Mouse (Mus musculus): ENCODE results near the gene Arhgef12. TPM values are rescaled to one million over a fixed set of nuclear protein-coding genes. Genes with fewer than 3 reads are reported as not detected.

Arhgef12 gene
- polyA plus RNA-seq, 1 experiment from 2014 or later: 12.1 TPM

GRCm38 (mm10) chr9:43105664-43106361 lies 1.2 kb downstream of the Arhgef12 start:
- ATAC-seq (ENCODE audit: low read depth): peak; percentile 83
- Histone ChIP-seq H3K4me3 (ENCODE audit: low read length) (peak overlapping the region; percentile 90), H3K9me3 (ENCODE audit: control insufficient read depth, low read length) (no peaks in the 10 kb centered on the region), H3K4me2 (ENCODE audit: low read depth, low read length) (peak overlapping the region; percentile 82), H3K27ac (ENCODE audit: low read length) (peak overlapping the region; percentile 94), H3K9ac (ENCODE audit: low read length) (peak overlapping the region; percentile 96), H3K36me3 (ENCODE audit: control insufficient read depth, insufficient read depth, low read length) (no peaks in the 10 kb centered on the region), H3K4me1 (replicated peaks; ENCODE audit: control insufficient read depth, insufficient read depth, low read length) (peaks cover 29% of the 10 kb centered on the region), H3K27me3 (ENCODE audit: control insufficient read depth, insufficient read depth, low read depth, low read length) (no peaks in the 10 kb centered on the region)
- whole genome bisulfite sequencing: under 1% methylated on average over 64 of the region's 91 CpGs

GRCm38 (mm10) chr9:43104873-43105663 lies 2.0 kb downstream of the Arhgef12 start:
- no peaks in the 10 kb centered on the region for H3K27me3 ChIP-seq (ENCODE audit: control insufficient read depth, insufficient read depth, low read depth, low read length)
- WGBS: under 1% methylated on average over 38 of the region's 40 CpGs
- peak overlapping the region; percentile 94 for H3K27ac ChIP-seq (ENCODE audit: low read length)
- H3K4me2 ChIP-seq (ENCODE audit: low read depth, low read length): peak overlapping the region; percentile 82
- no peak for ATAC-seq (ENCODE audit: low read depth)
- peak overlapping the region; percentile 96 for H3K9ac ChIP-seq (ENCODE audit: low read length)
- H3K9me3 ChIP-seq (ENCODE audit: control insufficient read depth, low read length): no peaks in the 10 kb centered on the region
- no peaks in the 10 kb centered on the region for H3K36me3 ChIP-seq (ENCODE audit: control insufficient read depth, insufficient read depth, low read length)
- peak overlapping the region; percentile 90 for H3K4me3 ChIP-seq (ENCODE audit: low read length)
- H3K4me1 ChIP-seq (replicated peaks; ENCODE audit: control insufficient read depth, insufficient read depth, low read length): peaks cover 29% of the 10 kb centered on the region

- no peaks in the 10 kb centered on the region for H3K36me3 ChIP-seq (ENCODE audit: control insufficient read depth, insufficient read depth, low read length)
- WGBS: under 1% methylated on average over 4 of the region's 4 CpGs
- H3K9me3 ChIP-seq (ENCODE audit: control insufficient read depth, low read length): no peaks in the 10 kb centered on the region
- peak overlapping the region; percentile 90 for H3K4me3 ChIP-seq (ENCODE audit: low read length)
- peaks cover 29% of the 10 kb centered on the region for H3K4me1 ChIP-seq (replicated peaks; ENCODE audit: control insufficient read depth, insufficient read depth, low read length)
- no peak overlapping the region for H3K27ac ChIP-seq (ENCODE audit: low read length)
- H3K9ac ChIP-seq (ENCODE audit: low read length): peak overlapping the region; percentile 96
- H3K4me2 ChIP-seq (ENCODE audit: low read depth, low read length): peak overlapping the region; percentile 82
- ATAC-seq (ENCODE audit: low read depth): no peak
- H3K27me3 ChIP-seq (ENCODE audit: control insufficient read depth, insufficient read depth, low read depth, low read length): no peaks in the 10 kb centered on the region
Measured at GRCm38 (mm10) chr9:43104526-43104872, 2.5 kb downstream of the Arhgef12 start.

GRCm38 (mm10) chr9:43103675-43104299 lies 3.3 kb downstream of the Arhgef12 start:
- Histone ChIP-seq H3K4me2 (ENCODE audit: low read depth, low read length) (peak overlapping the region; percentile 82), H3K36me3 (ENCODE audit: control insufficient read depth, insufficient read depth, low read length) (no peaks in the 10 kb centered on the region), H3K4me1 (replicated peaks; ENCODE audit: control insufficient read depth, insufficient read depth, low read length) (peaks cover 29% of the 10 kb centered on the region), H3K27me3 (ENCODE audit: control insufficient read depth, insufficient read depth, low read depth, low read length) (no peaks in the 10 kb centered on the region), H3K4me3 (ENCODE audit: low read length) (peak overlapping the region; percentile 90), H3K9ac (ENCODE audit: low read length) (peak overlapping the region; percentile 59), H3K9me3 (ENCODE audit: control insufficient read depth, low read length) (no peaks in the 10 kb centered on the region), H3K27ac (ENCODE audit: low read length) (no peak overlapping the region)
- 15% methylated on average over 4 of the region's 4 CpGs for WGBS
- ATAC-seq (ENCODE audit: low read depth): no peak

- H3K27me3 ChIP-seq (ENCODE audit: control insufficient read depth, insufficient read depth, low read depth, low read length): no peaks in the 10 kb centered on the region
- H3K36me3 ChIP-seq (ENCODE audit: control insufficient read depth, insufficient read depth, low read length): no peaks in the 10 kb centered on the region
- no peak for ATAC-seq (ENCODE audit: low read depth)
- peak overlapping the region; percentile 82 for H3K4me2 ChIP-seq (ENCODE audit: low read depth, low read length)
- peaks cover 29% of the 10 kb centered on the region for H3K4me1 ChIP-seq (replicated peaks; ENCODE audit: control insufficient read depth, insufficient read depth, low read length)
- peak overlapping the region; percentile 50 for H3K9ac ChIP-seq (ENCODE audit: low read length)
- H3K4me3 ChIP-seq (ENCODE audit: low read length): peak overlapping the region; percentile 25
- 57% methylated on average over 2 of the region's 2 CpGs for WGBS
- H3K27ac ChIP-seq (ENCODE audit: low read length): no peak overlapping the region
- H3K9me3 ChIP-seq (ENCODE audit: control insufficient read depth, low read length): no peaks in the 10 kb centered on the region
Measured at GRCm38 (mm10) chr9:43102931-43103330, 4.1 kb downstream of the Arhgef12 start.

GRCm38 (mm10) chr9:43101936-43102595 lies 5.0 kb downstream of the Arhgef12 start:
- 47% methylated on average over 8 of the region's 8 CpGs for WGBS
- H3K9ac ChIP-seq (ENCODE audit: low read length): peak overlapping the region; percentile 42; the same call in 1 of the 2 replicates
- peak overlapping the region; percentile 25 for H3K4me3 ChIP-seq (ENCODE audit: low read length)
- no peaks in the 10 kb centered on the region for H3K9me3 ChIP-seq (ENCODE audit: control insufficient read depth, low read length)
- peaks cover 24% of the 10 kb centered on the region for H3K4me1 ChIP-seq (replicated peaks; ENCODE audit: control insufficient read depth, insufficient read depth, low read length)
- peak overlapping the region; percentile 64 for H3K27ac ChIP-seq (ENCODE audit: low read length)
- H3K27me3 ChIP-seq (ENCODE audit: control insufficient read depth, insufficient read depth, low read depth, low read length): no peaks in the 10 kb centered on the region
- no peak for ATAC-seq (ENCODE audit: low read depth)
- no peaks in the 10 kb centered on the region for H3K36me3 ChIP-seq (ENCODE audit: control insufficient read depth, insufficient read depth, low read length)
- peak overlapping the region; percentile 82 for H3K4me2 ChIP-seq (ENCODE audit: low read depth, low read length)

- Histone ChIP-seq H3K4me1 (replicated peaks; ENCODE audit: control insufficient read depth, insufficient read depth, low read length) (peaks cover 20% of the 10 kb centered on the region), H3K9me3 (ENCODE audit: control insufficient read depth, low read length) (no peaks in the 10 kb centered on the region), H3K36me3 (ENCODE audit: control insufficient read depth, insufficient read depth, low read length) (no peaks in the 10 kb centered on the region), H3K27ac (ENCODE audit: low read length) (no peak overlapping the region), H3K27me3 (ENCODE audit: control insufficient read depth, insufficient read depth, low read depth, low read length) (no peaks in the 10 kb centered on the region), H3K4me3 (ENCODE audit: low read length) (no peak overlapping the region), H3K4me2 (ENCODE audit: low read depth, low read length) (no peak overlapping the region), H3K9ac (ENCODE audit: low read length) (no peak overlapping the region)
- no peak for ATAC-seq (ENCODE audit: low read depth)
- 31% methylated on average over 4 of the region's 4 CpGs for WGBS
Measured at GRCm38 (mm10) chr9:43098922-43099321, 8.1 kb downstream of the Arhgef12 start.

GRCm38 (mm10) chr9:43097801-43098557 lies 9.1 kb downstream of the Arhgef12 start:
- no peak overlapping the region for H3K4me3 ChIP-seq (ENCODE audit: low read length)
- ATAC-seq (ENCODE audit: low read depth): no peak
- H3K9me3 ChIP-seq (ENCODE audit: control insufficient read depth, low read length): no peaks in the 10 kb centered on the region
- no peaks in the 10 kb centered on the region for H3K36me3 ChIP-seq (ENCODE audit: control insufficient read depth, insufficient read depth, low read length)
- 72% methylated on average over 3 of the region's 3 CpGs for WGBS
- H3K27me3 ChIP-seq (ENCODE audit: control insufficient read depth, insufficient read depth, low read depth, low read length): no peaks in the 10 kb centered on the region
- no peak overlapping the region for H3K4me2 ChIP-seq (ENCODE audit: low read depth, low read length)
- peaks cover 17% of the 10 kb centered on the region for H3K4me1 ChIP-seq (replicated peaks; ENCODE audit: control insufficient read depth, insufficient read depth, low read length)
- no peak overlapping the region for H3K9ac ChIP-seq (ENCODE audit: low read length)
- H3K27ac ChIP-seq (ENCODE audit: low read length): no peak overlapping the region
